Mouse (Mus musculus): Measurements from ENCODE around the gene Borcs5.

The Borcs5 gene

GRCm38 (mm10) chr6:134639210-134639609, at the start of gene Borcs5:
TSS of gene Borcs5 (plus strand) at chr6:134639510.
- DNase-seq, result no peak

- DNase-seq, result no peak
These were observed 47.7 kb upstream of the Borcs5 start for GRCm38 (mm10) chr6:134591614-134592013.

- DNase-seq, result no peak
These were observed 44.5 kb upstream of the Borcs5 start for GRCm38 (mm10) chr6:134594569-134595442.

- no peak for DNase-seq
These were observed 41.6 kb upstream of the Borcs5 start for GRCm38 (mm10) chr6:134597651-134598229.

- no peak for DNase-seq
These were observed 40.1 kb upstream of the Borcs5 start for GRCm38 (mm10) chr6:134599239-134599638.

GRCm38 (mm10) chr6:134601130-134601529, 38.2 kb upstream of the Borcs5 start:
- DNase-seq, result no peak

- DNase-seq, result no peak
These were observed 37.5 kb upstream of the Borcs5 start for GRCm38 (mm10) chr6:134601766-134602165.

GRCm38 (mm10) chr6:134602371-134603003, 36.8 kb upstream of the Borcs5 start:
- no peak for DNase-seq

- no peak for DNase-seq
These were observed 34.1 kb upstream of the Borcs5 start for GRCm38 (mm10) chr6:134605196-134605595.

- no peak for DNase-seq
These were observed 32.8 kb upstream of the Borcs5 start for GRCm38 (mm10) chr6:134606540-134606939.

- peak; percentile 22 to 43 for DNase-seq
These were observed 32.2 kb upstream of the Borcs5 start for GRCm38 (mm10) chr6:134606949-134607746.

GRCm38 (mm10) chr6:134610380-134610779, 28.9 kb upstream of the Borcs5 start:
- no peak for DNase-seq

- DNase-seq, result peak; percentile 26 to 51
These were observed 27.4 kb upstream of the Borcs5 start for GRCm38 (mm10) chr6:134611896-134612295.

- no peak for DNase-seq
These were observed 25.0 kb upstream of the Borcs5 start for GRCm38 (mm10) chr6:134614322-134614721.

- DNase-seq, result peak; percentile 90 to 95
These were observed 24.3 kb upstream of the Borcs5 start for GRCm38 (mm10) chr6:134614723-134615648.

- DNase-seq, result no peak
These were observed 21.7 kb upstream of the Borcs5 start for GRCm38 (mm10) chr6:134617589-134617988.

- DNase-seq, result no peak
These were observed 19.2 kb upstream of the Borcs5 start for GRCm38 (mm10) chr6:134620129-134620528.

- peak in 1 of 2 experiments; percentile 20 for DNase-seq
These were observed 18.3 kb upstream of the Borcs5 start for GRCm38 (mm10) chr6:134620846-134621551.

- DNase-seq, result no peak
These were observed 17.8 kb upstream of the Borcs5 start for GRCm38 (mm10) chr6:134621552-134621949.

GRCm38 (mm10) chr6:134625431-134625830, 13.9 kb upstream of the Borcs5 start:
- no peak for DNase-seq

- DNase-seq, result no peak
These were observed 12.7 kb upstream of the Borcs5 start for GRCm38 (mm10) chr6:134626564-134626963.
